Mouse (Mus musculus) gastrocnemius, postnatal 14 days (tissue): Measurements from ENCODE around the gene Dcun1d1. TPM values are rescaled to one million over a fixed set of nuclear protein-coding genes. Genes with fewer than 3 reads are reported as not detected.

Experiments used
- DNase-seq: peaks from one replicate; pipeline ENCODE4 v3.0.0; 2021; ENCODE audit warnings: mixed read lengths
- intact Hi-C: fragments of 180-260 bp; cut with DNase I; formaldehyde crosslinking; loops from one replicate; pipeline ENCODE4 v1.15.1; 2025; ENCODE audit warnings: low total_unique reads
- total RNA-seq, 2 experiments: library from RNA; stranded (reverse); gene quantifications; 2 replicates each; pipeline ENCODE4 v1.2.3; 2021

Dcun1d1 gene
- total RNA-seq, 2 experiments from 2014 or later, result 65.8 to 79.6 TPM

GRCm38 (mm10) chr3:35932735-35933404 lies 4.4 kb downstream of the Dcun1d1 start:
- intact Hi-C loops, result no loop called here
- DNase-seq, result peak; percentile 83

GRCm38 (mm10) chr3:35931896-35932727 lies 5.1 kb downstream of the Dcun1d1 start:
- intact Hi-C loops, result no loop called here
- peak; percentile 68 for DNase-seq

- no peak for DNase-seq
- intact Hi-C loops, result no loop called here
These were observed 5.9 kb downstream of the Dcun1d1 start for GRCm38 (mm10) chr3:35931359-35931758.

- intact Hi-C loops, result no loop called here
- DNase-seq, result no peak
These were observed 7.4 kb downstream of the Dcun1d1 start for GRCm38 (mm10) chr3:35929831-35930230.

- intact Hi-C loops, result no loop called here
These were observed 7.8 kb downstream of the Dcun1d1 start for GRCm38 (mm10) chr3:35929406-35929805.

GRCm38 (mm10) chr3:35925852-35926251 lies 11.4 kb downstream of the Dcun1d1 start:
- intact Hi-C loops, result no loop called here

More at GRCm38 (mm10) chr3:35929406-35929805, 7.8 kb downstream of the Dcun1d1 start:
- no peak for DNase-seq

GRCm38 (mm10) chr3:35924007-35924406 lies 13.2 kb downstream of the Dcun1d1 start:
- no peak for DNase-seq
- intact Hi-C loops, result no loop called here

More at GRCm38 (mm10) chr3:35925852-35926251, 11.4 kb downstream of the Dcun1d1 start:
- DNase-seq, result no peak

GRCm38 (mm10) chr3:35923495-35923894 lies 13.8 kb downstream of the Dcun1d1 start:
- intact Hi-C loops, result no loop called here
- no peak for DNase-seq

- DNase-seq, result no peak
- intact Hi-C loops, result no loop called here
These were observed 14.7 kb downstream of the Dcun1d1 start for GRCm38 (mm10) chr3:35922522-35922921.

- DNase-seq, result no peak
- intact Hi-C loops, result no loop called here
These were observed 19.0 kb downstream of the Dcun1d1 start for GRCm38 (mm10) chr3:35918229-35918628.

- intact Hi-C loops, result no loop called here
- no peak for DNase-seq
These were observed 28.1 kb downstream of the Dcun1d1 start for GRCm38 (mm10) chr3:35908982-35909680.

- intact Hi-C loops, result no loop called here
- DNase-seq, result no peak
These were observed 36.6 kb downstream of the Dcun1d1 start for GRCm38 (mm10) chr3:35900555-35901204.

GRCm38 (mm10) chr3:35899109-35899508 lies 38.1 kb downstream of the Dcun1d1 start:
- intact Hi-C loops, result no loop called here

GRCm38 (mm10) chr3:35897900-35898299 lies 39.3 kb downstream of the Dcun1d1 start:
- DNase-seq, result no peak
- intact Hi-C loops, result no loop called here

More at GRCm38 (mm10) chr3:35899109-35899508, 38.1 kb downstream of the Dcun1d1 start:
- DNase-seq, result no peak

- intact Hi-C loops, result no loop called here
- no peak for DNase-seq
These were observed 44.1 kb downstream of the Dcun1d1 start for GRCm38 (mm10) chr3:35893156-35893555.

GRCm38 (mm10) chr3:35891123-35891522 lies 46.1 kb downstream of the Dcun1d1 start:
- DNase-seq, result no peak
- intact Hi-C loops, result no loop called here

- no peak for DNase-seq
- intact Hi-C loops, result no loop called here
These were observed 47.7 kb downstream of the Dcun1d1 start for GRCm38 (mm10) chr3:35889531-35889930.

GRCm38 (mm10) chr3:35883267-35883666 lies 54.0 kb downstream of the Dcun1d1 start:
- no peak for DNase-seq
- intact Hi-C loops, result no loop called here

- intact Hi-C loops, result no loop called here
- no peak for DNase-seq
These were observed 87.9 kb downstream of the Dcun1d1 start for GRCm38 (mm10) chr3:35849326-35849725.
